Mouse (Mus musculus) kidney, adult 11 months (tissue): Measurements from ENCODE around the gene Sf3b6.
A peak's percentile ranks its signal among the peaks of the same experiment; 100 is the strongest.
"Not testable (repeated sequence)": the region's sequence is repeated elsewhere in the genome, so short reads cannot be mapped to it uniquely, and the experiment has no call there.

Source experiments
- DNase-seq: peaks from one replicate; pipeline ENCODE4 v3.0.0; 2022

The Sf3b6 gene

GRCm38 (mm10) chr12:4817361-4818101, at the start of gene Sf3b6:
Gene Sf3b6 (plus strand): TSS chr12:4817544.
- DNase-seq, result peak; percentile 98

- DNase-seq, result peak; percentile 95
These were observed 48.6 kb upstream of the Sf3b6 start, which contains the start of the genes Pfn4 and Fam228b for GRCm38 (mm10) chr12:4768492-4769332. Gene Pfn4 (plus strand): TSS chr12:4769022. Gene Fam228b (minus strand): TSS chr12:4769267.

- DNase-seq, result no peak
These were observed 48.0 kb upstream of the Sf3b6 start for GRCm38 (mm10) chr12:4769333-4769723.

- DNase-seq, result no peak
These were observed 42.3 kb upstream of the Sf3b6 start for GRCm38 (mm10) chr12:4774895-4775587.

GRCm38 (mm10) chr12:4775588-4775949, 41.8 kb upstream of the Sf3b6 start:
- no peak for DNase-seq

GRCm38 (mm10) chr12:4777734-4778133, 39.6 kb upstream of the Sf3b6 start:
- no peak for DNase-seq

GRCm38 (mm10) chr12:4780245-4780644, 37.1 kb upstream of the Sf3b6 start:
- DNase-seq, result no peak

- DNase-seq, result no peak
These were observed 36.1 kb upstream of the Sf3b6 start for GRCm38 (mm10) chr12:4781270-4781669.

- DNase-seq, result not testable (repeated sequence)
These were observed 35.5 kb upstream of the Sf3b6 start for GRCm38 (mm10) chr12:4781725-4782404.

- DNase-seq, result peak; percentile 51
These were observed 33.7 kb upstream of the Sf3b6 start for GRCm38 (mm10) chr12:4783598-4783997.

GRCm38 (mm10) chr12:4784466-4784865, 32.9 kb upstream of the Sf3b6 start:
- no peak for DNase-seq

GRCm38 (mm10) chr12:4788128-4788527, 29.2 kb upstream of the Sf3b6 start:
- DNase-seq, result not testable (repeated sequence)

GRCm38 (mm10) chr12:4793718-4794117, 23.6 kb upstream of the Sf3b6 start:
- DNase-seq, result no peak

- DNase-seq, result not testable (repeated sequence)
These were observed 19.9 kb upstream of the Sf3b6 start for GRCm38 (mm10) chr12:4797471-4797870.

- no peak for DNase-seq
These were observed 6.3 kb upstream of the Sf3b6 start for GRCm38 (mm10) chr12:4811036-4811435.

- DNase-seq, result no peak
These were observed 5.6 kb upstream of the Sf3b6 start for GRCm38 (mm10) chr12:4811705-4812104.

GRCm38 (mm10) chr12:4813636-4814035, 3.7 kb upstream of the Sf3b6 start:
- DNase-seq, result no peak

- no peak for DNase-seq
These were observed 524 bp upstream of the Sf3b6 start for GRCm38 (mm10) chr12:4816680-4817360.

GRCm38 (mm10) chr12:4827256-4827655, 9.9 kb downstream of the Sf3b6 start:
- DNase-seq, result no peak

GRCm38 (mm10) chr12:4836959-4837358, 19.6 kb downstream of the Sf3b6 start:
- no peak for DNase-seq

GRCm38 (mm10) chr12:4840010-4840409, 22.7 kb downstream of the Sf3b6 start:
- DNase-seq, result no peak

GRCm38 (mm10) chr12:4840741-4841140, 23.4 kb downstream of the Sf3b6 start:
- no peak for DNase-seq
